Mouse (Mus musculus) right cerebral cortex, postnatal 4 days (tissue): ENCODE results near the gene Ang5.
"Not testable (repeated sequence)": the region's sequence is repeated elsewhere in the genome, so short reads cannot be mapped to it uniquely, and the experiment has no call there.

Source experiments
- DNase-seq: peaks from one replicate; pipeline ENCODE4 v3.0.0-alpha.2; 2022

The Ang5 gene

GRCm38 (mm10) chr14:43956769-43957168 lies at the start of gene Ang5:
Ang5 (plus strand) TSS chr14:43957069.
- DNase-seq: not testable (repeated sequence)

- DNase-seq: not testable (repeated sequence)
Measured at GRCm38 (mm10) chr14:43918214-43918613, 38.7 kb upstream of the Ang5 start.

- DNase-seq: not testable (repeated sequence)
Measured at GRCm38 (mm10) chr14:43923459-43923858, 33.4 kb upstream of the Ang5 start, which contains the start of gene Ear10. Ear10 (minus strand) TSS chr14:43923559.

- peak; percentile 65 for DNase-seq
Measured at GRCm38 (mm10) chr14:43924688-43925403, 32.0 kb upstream of the Ang5 start, which contains the start of gene Gm8113. Gm8113 (plus strand) TSS chr14:43925390.

GRCm38 (mm10) chr14:43925404-43925950 lies 31.4 kb upstream of the Ang5 start:
- DNase-seq: not testable (repeated sequence)

GRCm38 (mm10) chr14:43932991-43933390 lies 23.9 kb upstream of the Ang5 start:
- peak; percentile 47 for DNase-seq

GRCm38 (mm10) chr14:43933399-43933798 lies 23.5 kb upstream of the Ang5 start:
- DNase-seq: not testable (repeated sequence)

- DNase-seq: not testable (repeated sequence)
Measured at GRCm38 (mm10) chr14:43953382-43953781, 3.5 kb upstream of the Ang5 start.

GRCm38 (mm10) chr14:43955074-43955473 lies 1.8 kb upstream of the Ang5 start:
- DNase-seq: not testable (repeated sequence)

GRCm38 (mm10) chr14:43983454-43983853 lies 26.6 kb downstream of the Ang5 start:
- no peak for DNase-seq

GRCm38 (mm10) chr14:43983897-43984296 lies 27.0 kb downstream of the Ang5 start:
- peak; percentile 59 for DNase-seq

GRCm38 (mm10) chr14:43986147-43986546 lies 29.3 kb downstream of the Ang5 start:
- no peak for DNase-seq

- DNase-seq: peak; percentile 75
Measured at GRCm38 (mm10) chr14:43987404-43987803, 30.5 kb downstream of the Ang5 start.

- not testable (repeated sequence) for DNase-seq
Measured at GRCm38 (mm10) chr14:43998455-43999000, 41.7 kb downstream of the Ang5 start.

- DNase-seq: no peak
Measured at GRCm38 (mm10) chr14:44001600-44001999, 44.7 kb downstream of the Ang5 start.

GRCm38 (mm10) chr14:44002169-44002568 lies 45.3 kb downstream of the Ang5 start, which contains the start of gene Ang6:
Ang6 (minus strand) TSS chr14:44002269.
- DNase-seq: no peak

- DNase-seq: not testable (repeated sequence)
Measured at GRCm38 (mm10) chr14:44008021-44008420, 51.2 kb downstream of the Ang5 start.

- not testable (repeated sequence) for DNase-seq
Measured at GRCm38 (mm10) chr14:44009686-44010085, 52.8 kb downstream of the Ang5 start.
